In genomic region chr12:35550299-35550698, GRCm38 (mm10) we compare ENCODE assay signal across 22 mouse cellular contexts.
"Had no signal": no experiment of that assay in that cellular context is flagged by ENCODE, and none has a peak within 500 bp of the region (broad histone marks: within the 10 kb centered on the region; RNA-seq: fewer than 3 reads in every experiment).

No protein-coding gene starts in this region.

- H3K9me3 ChIP-seq: limb, embryonic 10.5 days; limb, embryonic 15.5 days; liver, embryonic 12.5 days; liver, embryonic 13.5 days; liver, embryonic 15.5 days; lung, embryonic 15.5 days; midbrain, embryonic 10.5 days; midbrain, embryonic 12.5 days; neural tube, embryonic 12.5 days had no signal

- H3K4me1 ChIP-seq: limb, embryonic 10.5 days; limb, embryonic 12.5 days; limb, embryonic 15.5 days; liver, embryonic 12.5 days; liver, embryonic 13.5 days; liver, embryonic 15.5 days; lung, embryonic 15.5 days; midbrain, embryonic 10.5 days; midbrain, embryonic 12.5 days; midbrain, embryonic 13.5 days; midbrain, embryonic 15.5 days; neural tube, embryonic 12.5 days had no signal

- H3K4me2 ChIP-seq: limb, embryonic 12.5 days; limb, embryonic 13.5 days; limb, embryonic 15.5 days; liver, embryonic 11.5 days; liver, embryonic 12.5 days; liver, embryonic 13.5 days; liver, embryonic 15.5 days; lung, embryonic 14.5 days; lung, embryonic 15.5 days; midbrain, embryonic 11.5 days; midbrain, embryonic 12.5 days; midbrain, embryonic 13.5 days; midbrain, embryonic 15.5 days; neural tube, embryonic 12.5 days had no signal

- H3K27me3 ChIP-seq: limb, embryonic 12.5 days; limb, embryonic 13.5 days; limb, embryonic 15.5 days; liver, embryonic 12.5 days; liver, embryonic 13.5 days; liver, embryonic 15.5 days; lung, embryonic 15.5 days; megakaryocyte, embryonic 14.5 days; midbrain, embryonic 12.5 days; midbrain, embryonic 13.5 days; midbrain, embryonic 15.5 days; neural tube, embryonic 12.5 days had no signal

- H3K27ac ChIP-seq: limb, embryonic 10.5 days; limb, embryonic 12.5 days; limb, embryonic 13.5 days; limb, embryonic 15.5 days; liver, embryonic 12.5 days; liver, embryonic 13.5 days; liver, embryonic 14.5 days; liver, embryonic 15.5 days; lung, embryonic 15.5 days; macrophage; midbrain, embryonic 10.5 days; midbrain, embryonic 12.5 days; midbrain, embryonic 13.5 days; midbrain, embryonic 15.5 days; neural tube, embryonic 12.5 days had no signal

- ATAC-seq: liver, embryonic 12.5 days; liver, postnatal 0 days; lung, postnatal 0 days; midbrain, embryonic 13.5 days; midbrain, embryonic 15.5 days; midbrain, embryonic 16.5 days had no signal

- H3K9ac ChIP-seq: limb, embryonic 12.5 days; limb, embryonic 13.5 days; limb, embryonic 15.5 days; liver, embryonic 12.5 days; liver, embryonic 13.5 days; liver, embryonic 14.5 days; liver, embryonic 15.5 days; liver, postnatal 0 days; lung, embryonic 14.5 days; lung, embryonic 15.5 days; midbrain, embryonic 12.5 days; midbrain, embryonic 13.5 days; midbrain, embryonic 15.5 days; neural tube, embryonic 12.5 days had no signal

- H3K4me3 ChIP-seq: limb, embryonic 10.5 days; limb, embryonic 12.5 days; limb, embryonic 13.5 days; limb, embryonic 15.5 days; liver, embryonic 12.5 days; liver, embryonic 13.5 days; liver, embryonic 15.5 days; lung, embryonic 15.5 days; megakaryocyte, embryonic 14.5 days; midbrain, embryonic 10.5 days; midbrain, embryonic 12.5 days; midbrain, embryonic 13.5 days; midbrain, embryonic 15.5 days; neural tube, embryonic 12.5 days had no signal

- H3K36me3 ChIP-seq: limb, embryonic 10.5 days; limb, embryonic 12.5 days; limb, embryonic 13.5 days; limb, embryonic 15.5 days; liver, embryonic 12.5 days; liver, embryonic 13.5 days; liver, embryonic 15.5 days; lung, embryonic 15.5 days; midbrain, embryonic 10.5 days; midbrain, embryonic 12.5 days; midbrain, embryonic 13.5 days; midbrain, embryonic 15.5 days; neural tube, embryonic 12.5 days had no signal
